Mouse (Mus musculus) neural tube, embryonic 14.5 days (tissue): ENCODE data around the gene Smc1b. TPM values are rescaled to one million over a fixed set of nuclear protein-coding genes. Genes with fewer than 3 reads are reported as not detected.

Source experiments
- ATAC-seq: fragments of 200-750 bp; cut with Nextera tagmentation; 2 replicates; pipeline ENCODE4 v1.8.0; 2017; ENCODE audit warnings: low read depth, mild to moderate bottlenecking, moderate TSS enrichment, moderate library complexity
- H3K27ac ChIP-seq: fragments of 300-500 bp; sonication (generic); 2 replicates; pipeline ENCODE4 v1.5.1; 2014; ENCODE audit warnings: low read depth, mild to moderate bottlenecking, control low read depth, low read length, moderate library complexity, mixed read lengths
- H3K27me3 ChIP-seq: fragments of 300-500 bp; sonication (generic); 2 replicates; pipeline ENCODE4 v1.6.1; 2014; ENCODE audit warnings: low read length; ENCODE audit not compliant: control insufficient read depth, insufficient read depth
- H3K36me3 ChIP-seq: fragments of 300-500 bp; sonication (generic); 2 replicates; pipeline ENCODE4 v1.6.1; 2014; ENCODE audit warnings: low read length, mixed read lengths; ENCODE audit not compliant: control insufficient read depth, insufficient read depth
- H3K4me1 ChIP-seq: fragments of 300-500 bp; sonication (generic); 2 replicates; pipeline ENCODE4 v1.6.1; 2014; ENCODE audit warnings: low read length; ENCODE audit not compliant: control insufficient read depth, insufficient read depth
- H3K4me2 ChIP-seq: fragments of 300-500 bp; sonication (generic); 2 replicates; pipeline ENCODE4 v1.6.1; 2014; ENCODE audit warnings: mild to moderate bottlenecking, low read depth, low read length, control low read depth
- H3K4me3 ChIP-seq: fragments of 300-500 bp; sonication (generic); 2 replicates; pipeline ENCODE4 v1.5.1; 2014; ENCODE audit warnings: low read depth, low read length, control low read depth, mixed read lengths
- H3K9ac ChIP-seq: fragments of 300-500 bp; sonication (generic); replicated peaks from 2 replicates; pipeline ENCODE4 v1.6.1; 2014; ENCODE audit warnings: low read depth, mild to moderate bottlenecking, control low read depth, low read length, mixed read lengths
- H3K9me3 ChIP-seq: fragments of 300-500 bp; sonication (generic); 2 replicates; pipeline ENCODE4 v1.6.1; 2016; ENCODE audit warnings: low read length; ENCODE audit not compliant: control insufficient read depth
- WGBS: fragments of 180-500 bp; shearing (Covaris S2); extraction: QIAGEN DNeasy Blood & Tissue Kit; methylation state at CpG from one replicate; pipeline ENCODE4 v1.1.7; 2014; 5-methylcytosine and 5-hydroxymethylcytosine counted together
- polyA plus RNA-seq: library from polyadenylated mRNA; unstranded; fragments of >200 nt; fragmentation: Nextera tagmentation; extraction: Ambion mirVana; gene quantifications from 2 replicates; pipeline ENCODE4 v1.2.1, GENCODE M21; 2014

Gene Smc1b
- polyA plus RNA-seq, 1 experiment from 2014 or later = 0.08 TPM

DNA sequence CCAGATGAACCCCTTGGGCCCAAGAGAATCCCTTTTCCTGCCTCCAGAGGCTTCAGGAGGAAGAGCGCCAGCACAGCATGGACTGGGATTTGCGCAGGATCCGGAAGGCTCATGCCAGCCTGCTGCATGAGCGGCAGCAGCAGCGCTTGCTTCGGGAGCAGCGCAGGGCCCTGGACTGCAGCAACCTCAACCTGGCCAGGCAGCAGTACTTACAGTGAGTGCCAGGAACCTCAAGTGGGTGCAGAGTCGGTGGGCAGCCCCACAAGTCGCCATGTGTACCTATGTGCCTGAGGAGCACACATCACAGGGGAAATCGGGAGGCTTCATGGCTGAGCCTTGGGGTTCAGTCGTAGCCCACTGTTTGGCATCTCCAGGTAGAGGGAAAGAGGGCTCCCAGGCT lies 11.4 kb upstream of the Smc1b start:
- Histone ChIP-seq H3K4me1 (no peaks in the 10 kb centered on the region), H3K27ac (no peak overlapping the region), H3K36me3 (no peaks in the 10 kb centered on the region), H3K4me2 (no peak overlapping the region), H3K4me3 (no peak overlapping the region), H3K9me3 (no peaks in the 10 kb centered on the region), H3K9ac (no peak overlapping the region), H3K27me3 (no peaks in the 10 kb centered on the region)
- no peak for ATAC-seq
- 87% methylated on average over 11 of the region's 11 CpGs for WGBS

DNA sequence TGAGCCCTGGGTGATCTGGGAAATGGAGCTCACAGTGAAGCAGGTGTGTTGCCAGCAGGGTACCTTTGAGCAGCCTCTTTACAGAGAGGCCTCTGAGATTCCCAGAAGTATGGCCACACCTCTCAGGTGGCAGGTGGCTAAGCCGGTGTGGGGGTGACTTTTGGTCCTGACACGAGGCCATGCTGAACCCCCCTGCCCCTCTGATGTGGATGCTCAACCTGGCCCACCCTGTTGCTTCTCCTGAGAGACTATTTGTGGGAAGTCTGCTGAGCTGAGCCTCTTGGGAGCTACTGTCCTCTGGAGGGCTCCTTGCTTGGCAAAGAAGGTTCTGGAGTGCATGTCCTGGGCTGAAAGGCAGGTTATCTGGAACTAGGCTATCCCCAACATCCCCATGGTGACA lies 10.7 kb upstream of the Smc1b start:
- Histone ChIP-seq H3K9me3 (no peaks in the 10 kb centered on the region), H3K27me3 (no peaks in the 10 kb centered on the region), H3K36me3 (no peaks in the 10 kb centered on the region), H3K9ac (no peak overlapping the region), H3K4me2 (no peak overlapping the region), H3K27ac (no peak overlapping the region), H3K4me3 (no peak overlapping the region), H3K4me1 (no peaks in the 10 kb centered on the region)
- 71% methylated on average over 2 of the region's 2 CpGs for WGBS
- no peak for ATAC-seq

DNA sequence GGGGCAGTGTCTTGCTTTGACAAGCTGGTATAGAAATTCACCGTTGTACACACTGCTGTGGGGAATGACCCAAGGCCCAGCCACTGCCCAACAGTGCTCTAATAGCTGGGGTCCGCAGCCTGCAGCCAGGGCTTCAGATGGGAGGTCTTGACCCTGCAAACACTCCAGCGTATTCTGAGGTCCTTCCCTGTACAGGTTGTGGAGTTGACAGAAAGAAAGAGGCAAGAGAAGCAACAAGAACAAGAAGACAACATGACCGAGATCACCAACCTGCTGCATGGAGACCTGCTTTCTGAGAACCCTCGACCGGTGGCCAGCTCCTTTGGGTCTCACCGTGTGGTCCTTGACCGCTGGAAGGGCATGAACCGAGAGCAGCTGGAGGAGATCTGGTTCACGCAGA lies 9.5 kb upstream of the Smc1b start:
- Histone ChIP-seq H3K9ac (no peak overlapping the region), H3K9me3 (no peaks in the 10 kb centered on the region), H3K27me3 (no peaks in the 10 kb centered on the region), H3K4me1 (no peaks in the 10 kb centered on the region), H3K4me2 (no peak overlapping the region), H3K27ac (no peak overlapping the region), H3K36me3 (no peaks in the 10 kb centered on the region), H3K4me3 (no peak overlapping the region)
- WGBS = 93% methylated on average over 10 of the region's 10 CpGs
- no peak for ATAC-seq

DNA sequence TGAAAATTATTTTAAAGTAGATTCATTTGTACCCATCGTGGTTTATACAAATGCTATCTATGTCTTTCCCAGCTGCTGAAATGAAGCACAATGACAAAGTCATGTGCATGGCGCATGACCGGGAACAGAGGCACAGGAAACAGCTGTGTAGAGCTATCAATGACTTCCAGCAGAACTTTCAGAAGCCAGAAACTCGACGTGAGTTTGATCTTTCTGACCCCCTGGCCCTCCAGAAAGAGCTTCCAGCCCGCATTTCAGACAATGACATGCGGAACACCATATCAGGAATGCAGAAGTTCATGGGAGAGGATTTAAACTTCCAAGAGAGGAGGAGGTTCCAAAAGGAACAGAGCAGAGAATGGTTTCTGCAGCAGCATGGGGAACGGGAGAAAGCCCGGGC lies 3.4 kb upstream of the Smc1b start:
- no peaks in the 10 kb centered on the region for H3K36me3 ChIP-seq
- H3K4me2 ChIP-seq = no peak overlapping the region
- no peaks in the 10 kb centered on the region for H3K4me1 ChIP-seq
- no peak overlapping the region for H3K27ac ChIP-seq
- 57% methylated on average over 9 of the region's 9 CpGs for WGBS
- no peaks in the 10 kb centered on the region for H3K9me3 ChIP-seq
- 0 out of 2 replicates have a peak, but pooled peaks cover 2% of the 10 kb centered on the region for H3K27me3 ChIP-seq
- no peak overlapping the region for H3K9ac ChIP-seq
- no peak for ATAC-seq
- no peak overlapping the region for H3K4me3 ChIP-seq

DNA sequence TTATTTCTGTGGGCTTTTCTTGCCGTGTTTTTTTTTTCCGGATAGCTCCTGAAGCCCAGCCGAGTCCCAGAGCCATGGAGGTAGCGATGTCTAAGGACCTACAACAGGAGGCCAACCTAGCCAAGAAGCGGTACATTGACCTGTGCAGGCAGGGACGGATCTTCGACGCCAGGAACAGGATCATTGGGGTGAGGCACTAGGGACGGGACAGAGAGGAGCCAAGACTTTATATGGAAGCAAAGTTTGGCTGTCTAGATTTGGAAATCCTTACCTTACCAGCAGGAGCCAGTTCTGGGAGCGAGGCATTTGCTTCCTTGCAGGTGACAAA lies 393 bp upstream of the Smc1b start:
- Histone ChIP-seq H3K4me2 (peak overlapping the region; percentile 65), H3K27ac (no peak overlapping the region), H3K36me3 (no peaks in the 10 kb centered on the region), H3K4me3 (peak overlapping the region; percentile 34), H3K9ac (no peak overlapping the region), H3K4me1 (no peaks in the 10 kb centered on the region), H3K9me3 (no peaks in the 10 kb centered on the region), H3K27me3 (0 out of 2 replicates have a peak, but pooled peaks cover 2% of the 10 kb centered on the region)
- ATAC-seq = no peak
- WGBS = 20% methylated on average over 10 of the region's 10 CpGs

DNA sequence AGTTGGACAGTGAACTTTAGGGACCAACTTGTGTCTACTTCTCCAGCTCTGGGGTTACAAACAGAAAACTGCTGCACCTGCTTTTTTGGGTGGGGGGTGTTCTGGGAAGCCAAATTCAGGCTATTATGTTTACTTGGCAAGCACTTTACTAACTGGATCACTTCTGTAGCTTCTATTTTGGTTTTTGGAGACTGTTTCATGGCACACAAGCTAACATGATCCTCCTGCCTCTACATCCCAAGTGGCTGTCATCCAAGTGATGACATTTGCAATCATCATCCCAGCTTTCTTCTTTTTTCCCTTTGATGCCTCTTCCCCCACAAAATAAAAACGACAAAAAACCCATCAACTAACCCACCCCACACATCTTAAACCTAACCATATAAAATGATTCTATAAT lies 46.1 kb downstream of the Smc1b start:
- Histone ChIP-seq H3K9ac (no peak overlapping the region), H3K4me1 (no peaks in the 10 kb centered on the region), H3K4me3 (no peak overlapping the region), H3K9me3 (no peaks in the 10 kb centered on the region), H3K4me2 (no peak overlapping the region), H3K27ac (no peak overlapping the region), H3K27me3 (no peaks in the 10 kb centered on the region), H3K36me3 (no peaks in the 10 kb centered on the region)
- 79% methylated on average over 1 of the region's 1 CpGs for WGBS
- ATAC-seq = no peak

DNA sequence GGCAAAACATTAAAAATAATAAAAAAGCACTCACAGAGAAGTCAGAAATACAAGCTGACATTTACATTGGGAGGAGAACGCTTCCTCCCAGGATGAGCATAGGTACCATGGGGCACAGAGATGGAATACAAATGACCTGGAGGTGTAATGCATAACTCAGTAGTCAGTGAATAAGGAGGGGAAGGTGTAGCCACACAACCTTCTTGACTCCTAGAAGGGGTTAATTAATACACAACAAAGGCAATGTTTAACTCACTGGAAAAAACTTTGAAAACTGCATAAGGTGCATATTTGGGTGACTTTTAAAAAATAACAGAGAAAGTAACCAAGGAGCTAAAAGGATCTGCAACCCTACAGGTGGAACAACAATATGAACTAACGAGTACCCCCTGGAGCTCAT lies 59.1 kb downstream of the Smc1b start:
- H3K9me3 ChIP-seq = no peaks in the 10 kb centered on the region
- no peak overlapping the region for H3K4me3 ChIP-seq
- ATAC-seq = no peak
- H3K4me2 ChIP-seq = no peak overlapping the region
- H3K27me3 ChIP-seq = no peaks in the 10 kb centered on the region
- WGBS = 72% methylated on average over 2 of the region's 2 CpGs
- no peak overlapping the region for H3K27ac ChIP-seq
- no peaks in the 10 kb centered on the region for H3K36me3 ChIP-seq
- H3K4me1 ChIP-seq = no peaks in the 10 kb centered on the region
- H3K9ac ChIP-seq = no peak overlapping the region

DNA sequence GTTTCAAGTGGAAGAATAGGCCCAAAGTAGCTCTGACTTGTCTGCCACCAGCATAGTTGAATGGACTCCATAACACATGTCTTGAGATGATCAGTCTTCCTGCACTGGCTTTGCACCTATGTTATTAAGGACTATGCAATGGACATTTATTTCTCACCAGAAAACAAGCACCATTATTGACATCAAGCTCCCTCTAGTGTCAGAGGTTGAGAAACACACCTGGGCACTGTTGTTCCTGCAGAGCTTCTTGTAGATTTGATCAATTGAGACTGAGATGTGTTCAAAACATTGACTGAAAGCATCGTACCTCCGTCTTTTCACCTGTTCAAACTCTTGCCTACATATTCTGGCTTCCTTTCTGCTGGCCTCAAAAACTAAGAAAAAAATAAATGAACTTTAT lies 61.2 kb downstream of the Smc1b start:
- Histone ChIP-seq H3K4me3 (no peak overlapping the region), H3K27ac (no peak overlapping the region), H3K27me3 (no peaks in the 10 kb centered on the region), H3K9me3 (no peaks in the 10 kb centered on the region), H3K4me1 (no peaks in the 10 kb centered on the region), H3K9ac (no peak overlapping the region), H3K36me3 (no peaks in the 10 kb centered on the region), H3K4me2 (no peak overlapping the region)
- no peak for ATAC-seq
- WGBS = 42% methylated on average over 2 of the region's 2 CpGs

DNA sequence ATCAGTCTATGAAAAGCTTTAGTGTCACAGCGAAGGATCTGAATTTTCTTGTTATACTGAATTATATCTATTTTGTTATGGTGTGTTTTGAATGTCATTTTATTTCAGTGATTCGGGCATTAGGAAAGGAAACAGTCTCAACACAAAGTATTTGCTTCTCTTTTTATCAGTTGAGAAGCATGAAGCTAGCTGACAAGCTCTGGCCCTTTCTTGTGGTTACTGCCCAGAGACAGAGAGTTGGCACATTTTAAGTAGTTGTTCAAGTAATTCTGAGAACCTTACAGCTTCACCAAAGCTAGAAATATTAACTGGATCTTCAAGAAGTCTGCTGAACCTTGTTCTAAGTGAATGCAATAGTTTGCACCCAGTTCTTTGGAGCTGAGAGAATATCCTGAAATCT lies 68.3 kb downstream of the Smc1b start:
- no peaks in the 10 kb centered on the region for H3K9me3 ChIP-seq
- H3K4me2 ChIP-seq = no peak overlapping the region
- whole genome bisulfite sequencing = 95% methylated on average over 2 of the region's 2 CpGs
- H3K4me1 ChIP-seq = no peaks in the 10 kb centered on the region
- no peak overlapping the region for H3K27ac ChIP-seq
- ATAC-seq = no peak
- H3K9ac ChIP-seq = no peak overlapping the region
- no peaks in the 10 kb centered on the region for H3K27me3 ChIP-seq
- H3K36me3 ChIP-seq = peaks cover 9% of the 10 kb centered on the region; the same call in 1 of the 2 replicates
- H3K4me3 ChIP-seq = no peak overlapping the region

DNA sequence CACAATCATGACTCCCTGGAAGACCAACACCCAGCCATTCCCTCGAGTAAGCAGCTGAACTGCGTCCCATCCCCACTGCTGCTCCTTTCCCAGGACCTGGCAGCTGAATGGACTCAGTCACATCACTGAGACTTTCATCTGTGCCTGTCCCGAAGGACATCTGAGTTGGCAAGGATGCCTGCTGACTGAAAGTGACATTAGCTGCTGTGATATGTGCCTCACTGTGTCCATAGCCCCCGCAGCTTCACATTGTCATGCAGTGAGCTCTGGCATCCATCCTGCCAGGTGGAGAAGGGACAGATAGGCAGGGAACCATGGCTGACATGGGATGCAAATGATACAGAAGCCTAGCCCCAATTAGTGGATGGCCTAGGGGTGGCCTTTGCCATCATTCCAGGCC lies 76.6 kb downstream of the Smc1b start:
- Histone ChIP-seq H3K4me3 (no peak overlapping the region), H3K4me1 (no peaks in the 10 kb centered on the region), H3K36me3 (peaks cover 21% of the 10 kb centered on the region), H3K9me3 (no peaks in the 10 kb centered on the region), H3K27ac (no peak overlapping the region), H3K9ac (no peak overlapping the region), H3K4me2 (no peak overlapping the region), H3K27me3 (no peaks in the 10 kb centered on the region)
- no peak for ATAC-seq
- WGBS = 82% methylated on average over 4 of the region's 4 CpGs
